Mouse (Mus musculus) ES-E14 (cell line): ENCODE data around the gene Sufu.

ENCODE experiments used
- HCFC1 ChIP-seq: IDR thresholded peaks from 2 replicates; pipeline ENCODE4 v1.6.1; 2012; ENCODE audit warnings: low read length, inconsistent platforms, borderline replicate concordance; ENCODE audit not compliant: insufficient read depth
- MAFK ChIP-seq: IDR thresholded peaks from 2 replicates; pipeline ENCODE4 v1.6.1; 2014; ENCODE audit warnings: mild to moderate bottlenecking, low read depth, low read length, inconsistent platforms; ENCODE audit not compliant: insufficient read depth
- ZC3H11A ChIP-seq: IDR thresholded peaks from 2 replicates; pipeline ENCODE4 v1.6.1; 2012; ENCODE audit warnings: low read depth, mild to moderate bottlenecking, inconsistent platforms, low read length, borderline replicate concordance
- ZNF384 ChIP-seq: IDR thresholded peaks from 2 replicates; pipeline ENCODE4 v1.6.1; 2012; ENCODE audit warnings: low read depth, low read length, inconsistent platforms

DNA sequence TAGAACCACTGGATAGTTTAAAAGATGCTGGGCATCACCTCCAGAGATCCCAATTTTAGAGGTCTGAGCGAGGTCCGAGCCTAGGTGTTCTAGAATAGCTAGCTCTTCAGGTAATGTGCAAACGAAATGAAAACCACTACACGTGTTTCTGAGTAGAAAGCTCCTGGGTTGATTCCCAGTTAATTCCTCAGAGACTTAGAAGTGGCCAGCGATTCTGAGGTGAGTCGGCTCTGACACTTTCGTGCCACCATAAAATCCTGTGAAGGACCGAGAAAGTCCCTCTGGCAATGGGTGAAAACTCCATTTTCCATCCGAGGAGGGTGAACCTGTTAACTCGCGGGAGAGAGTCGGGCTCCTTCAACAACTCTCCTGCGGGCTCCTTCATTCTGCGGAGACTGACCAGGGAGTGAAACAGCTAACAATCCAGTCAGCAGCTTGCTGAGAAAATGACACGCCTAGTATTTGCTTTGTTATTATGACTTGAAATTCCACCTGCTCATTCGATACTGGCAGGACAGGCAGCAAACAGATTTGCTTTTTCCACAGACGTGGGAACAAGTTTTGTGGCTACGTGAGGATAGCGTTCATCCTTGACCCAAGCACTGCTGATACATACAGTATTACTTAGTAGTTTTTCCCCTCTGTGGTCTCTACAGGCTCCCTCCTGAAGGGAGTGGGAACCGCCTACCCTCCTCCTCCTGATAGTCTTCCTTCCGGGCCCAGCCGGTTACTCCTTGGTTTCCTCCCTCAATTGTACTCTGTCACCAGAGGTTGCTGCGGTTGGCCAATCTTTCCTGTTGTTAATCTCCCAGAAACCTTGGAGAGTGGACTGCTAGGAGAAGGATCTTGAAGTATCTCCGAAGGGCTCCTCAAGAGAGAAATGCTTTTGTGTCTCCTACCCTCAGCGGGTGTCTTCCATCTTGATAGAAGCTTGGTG is 39.1 kb upstream of the Sufu start:
- no peak for TF ChIP-seq ZC3H11A
- TF ChIP-seq ZNF384, result no peak
- TF ChIP-seq MAFK, result no peak
- TF ChIP-seq HCFC1, result no peak
